Mouse (Mus musculus): Measurements from ENCODE around the gene Lix1. TPM values are rescaled to one million over a fixed set of nuclear protein-coding genes. Genes with fewer than 3 reads are reported as not detected.
"Not testable (repeated sequence)": the region's sequence is repeated elsewhere in the genome, so short reads cannot be mapped to it uniquely, and the experiment has no call there.

Gene Lix1
- total RNA-seq, 2 experiments from 2014 or later = 15.2 to 16.0 TPM

- DNase-seq (ENCODE audit: low spot score in 2 of 2) = no peak
Measured at GRCm38 (mm10) chr17:17492116-17492515, 89.6 kb downstream of the Lix1 start.

- not testable (repeated sequence) for DNase-seq (ENCODE audit: low spot score in 2 of 2)
Measured at GRCm38 (mm10) chr17:17496234-17496633, 93.8 kb downstream of the Lix1 start.

GRCm38 (mm10) chr17:17496730-17497129 is 94.3 kb downstream of the Lix1 start:
- DNase-seq (ENCODE audit: low spot score in 2 of 2) = no peak

- DNase-seq (ENCODE audit: low spot score in 2 of 2) = no peak
Measured at GRCm38 (mm10) chr17:17498848-17499247, 96.4 kb downstream of the Lix1 start.

- DNase-seq (ENCODE audit: low spot score in 2 of 2) = no peak
Measured at GRCm38 (mm10) chr17:17499278-17499677, 96.8 kb downstream of the Lix1 start.

- no peak for DNase-seq (ENCODE audit: low spot score in 2 of 2)
Measured at GRCm38 (mm10) chr17:17506677-17507076, 104.2 kb downstream of the Lix1 start.

Other genes with a start within 250 kb of the Lix1 start
- gene Riok2, start 28.4 kb upstream of the Lix1 start, total RNA-seq (2021) = 10 to 100 TPM; 37.6 to 40.8 TPM
- 100 to 1,000 TPM; 113 to 129 TPM for gene Lnpep, start 222.4 kb downstream of the Lix1 start, total RNA-seq (2021)